Mouse (Mus musculus): Measurements from ENCODE around the gene Irf5. TPM values are rescaled to one million over a fixed set of nuclear protein-coding genes. Genes with fewer than 3 reads are reported as not detected.

Gene Irf5
- polyA plus RNA-seq, 1 experiment from 2014 or later, result 4.2 TPM

DNA sequence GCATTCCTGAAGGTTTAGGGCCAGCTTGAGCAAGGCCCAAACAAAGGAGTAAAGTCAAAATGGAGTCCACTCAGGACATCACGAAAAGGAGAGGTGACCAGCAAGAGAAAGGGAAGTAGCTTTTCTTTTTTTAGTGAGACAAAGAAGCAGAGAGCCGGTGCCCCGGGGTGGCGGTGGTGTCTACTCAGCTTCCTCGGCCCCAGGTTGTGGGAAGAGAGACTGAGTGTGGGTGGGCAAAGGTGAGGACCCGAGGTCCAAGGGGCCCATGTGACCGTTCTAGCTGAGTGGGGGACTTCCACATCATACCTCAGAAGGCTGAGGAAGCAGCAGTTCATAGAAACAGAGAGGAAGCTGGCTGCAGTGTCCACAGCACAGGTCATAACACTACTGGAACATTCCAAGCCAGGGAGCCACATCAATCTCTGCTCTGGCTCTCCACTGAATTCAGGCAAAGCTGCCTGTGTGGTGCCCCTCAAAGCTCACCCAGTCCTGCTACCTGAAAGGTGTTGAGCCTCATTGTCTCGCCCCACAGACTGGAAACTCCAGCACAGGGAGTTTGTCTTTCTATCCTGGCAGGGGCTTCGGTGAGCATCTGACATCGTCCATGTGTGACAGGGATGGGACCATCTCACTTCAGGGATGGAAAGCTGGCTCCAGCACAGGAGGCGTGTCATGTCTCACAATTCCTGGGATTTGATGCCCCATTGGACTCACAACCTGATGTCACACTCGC is 3.0 kb upstream of the Irf5 start:
- Histone ChIP-seq H3K36me3 (ENCODE audit: control insufficient read depth, insufficient read depth) (no peaks in the 10 kb centered on the region), H3K9ac (ENCODE audit: low read depth, low read length) (no peak overlapping the region), H3K27ac (ENCODE audit: low read depth, low read length) (peak overlapping the region; percentile 28; the same call in 1 of the 2 replicates), H3K4me3 (ENCODE audit: low read depth, low read length) (no peak overlapping the region), H3K9me3 (ENCODE audit: control insufficient read depth) (no peaks in the 10 kb centered on the region), H3K4me2 (replicated peaks; ENCODE audit: low read depth) (no peak overlapping the region), H3K27me3 (replicated peaks; ENCODE audit: control insufficient read depth, insufficient read depth, low read length) (peaks cover 19% of the 10 kb centered on the region), H3K4me1 (replicated peaks; ENCODE audit: control insufficient read depth, insufficient read depth, low read length) (no peaks in the 10 kb centered on the region; the same call in 1 of the 2 replicates)
- no peak for ATAC-seq
- 68% methylated on average over 12 of the region's 12 CpGs for WGBS
- TF ChIP-seq CTCF (IDR thresholded peaks at IDR 0.05; ENCODE audit: low read depth), result no peak

DNA sequence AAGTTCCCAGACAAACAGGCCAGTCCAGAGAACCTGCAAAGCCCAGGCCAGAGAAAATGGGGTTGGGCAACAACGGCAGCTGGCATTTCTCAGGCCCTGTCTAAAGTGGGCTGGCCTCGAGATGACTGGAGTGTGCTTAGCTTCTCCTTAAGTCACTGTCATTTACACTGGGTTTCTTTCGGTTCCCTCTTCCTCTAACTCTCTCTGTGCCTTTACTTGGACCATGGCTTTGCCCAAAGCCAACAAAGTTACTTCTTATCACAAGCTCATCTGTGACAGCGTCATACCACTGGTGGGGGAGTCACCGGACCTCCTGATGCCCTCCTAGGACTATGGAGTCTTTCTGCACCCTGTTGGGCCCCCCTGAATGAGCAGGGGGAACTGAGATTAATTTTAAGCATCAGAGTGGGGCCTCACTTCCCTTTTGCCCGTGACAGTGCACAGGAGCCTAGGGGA is 2.4 kb upstream of the Irf5 start:
- Histone ChIP-seq H3K27ac (ENCODE audit: low read depth, low read length) (no peak overlapping the region; the same call in 1 of the 2 replicates), H3K9ac (ENCODE audit: low read depth, low read length) (no peak overlapping the region), H3K27me3 (replicated peaks; ENCODE audit: control insufficient read depth, insufficient read depth, low read length) (peaks cover 19% of the 10 kb centered on the region), H3K36me3 (ENCODE audit: control insufficient read depth, insufficient read depth) (no peaks in the 10 kb centered on the region), H3K4me2 (replicated peaks; ENCODE audit: low read depth) (no peak overlapping the region), H3K9me3 (ENCODE audit: control insufficient read depth) (no peaks in the 10 kb centered on the region), H3K4me1 (replicated peaks; ENCODE audit: control insufficient read depth, insufficient read depth, low read length) (no peaks in the 10 kb centered on the region; the same call in 1 of the 2 replicates), H3K4me3 (ENCODE audit: low read depth, low read length) (no peak overlapping the region)
- no peak for TF ChIP-seq CTCF (IDR thresholded peaks at IDR 0.05; ENCODE audit: low read depth)
- no peak for ATAC-seq
- 50% methylated on average over 6 of the region's 6 CpGs for WGBS

DNA sequence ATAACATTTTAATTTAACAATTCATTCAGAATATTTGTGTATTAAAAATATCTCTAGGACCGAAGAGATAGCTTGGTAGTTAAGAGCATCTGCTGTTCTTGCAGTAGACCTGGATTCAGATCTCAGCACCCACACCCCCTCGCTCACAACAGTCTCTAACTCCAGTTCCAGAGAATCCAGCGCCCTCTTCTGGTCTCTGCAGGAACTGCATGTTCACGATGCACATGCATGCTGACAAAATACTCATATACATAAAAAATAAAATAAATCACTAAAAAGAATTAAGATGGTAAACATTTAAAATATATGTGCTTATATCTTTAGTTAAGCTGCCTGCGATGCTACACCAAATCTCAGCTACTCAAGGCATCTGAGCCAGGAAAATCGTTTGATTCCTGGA is 1.2 kb upstream of the Irf5 start:
- no peaks in the 10 kb centered on the region for H3K9me3 ChIP-seq (ENCODE audit: control insufficient read depth)
- H3K4me2 ChIP-seq (replicated peaks; ENCODE audit: low read depth), result no peak overlapping the region
- H3K36me3 ChIP-seq (ENCODE audit: control insufficient read depth, insufficient read depth), result no peaks in the 10 kb centered on the region
- TF ChIP-seq CTCF (IDR thresholded peaks at IDR 0.05; ENCODE audit: low read depth), result peak; percentile 62
- no peak overlapping the region for H3K27ac ChIP-seq (ENCODE audit: low read depth, low read length)
- peaks cover 19% of the 10 kb centered on the region for H3K27me3 ChIP-seq (replicated peaks; ENCODE audit: control insufficient read depth, insufficient read depth, low read length)
- H3K4me3 ChIP-seq (ENCODE audit: low read depth, low read length), result no peak overlapping the region
- 72% methylated on average over 6 of the region's 6 CpGs for WGBS
- ATAC-seq, result no peak
- H3K4me1 ChIP-seq (replicated peaks; ENCODE audit: control insufficient read depth, insufficient read depth, low read length), result no peaks in the 10 kb centered on the region; the same call in 1 of the 2 replicates
- H3K9ac ChIP-seq (ENCODE audit: low read depth, low read length), result no peak overlapping the region

DNA sequence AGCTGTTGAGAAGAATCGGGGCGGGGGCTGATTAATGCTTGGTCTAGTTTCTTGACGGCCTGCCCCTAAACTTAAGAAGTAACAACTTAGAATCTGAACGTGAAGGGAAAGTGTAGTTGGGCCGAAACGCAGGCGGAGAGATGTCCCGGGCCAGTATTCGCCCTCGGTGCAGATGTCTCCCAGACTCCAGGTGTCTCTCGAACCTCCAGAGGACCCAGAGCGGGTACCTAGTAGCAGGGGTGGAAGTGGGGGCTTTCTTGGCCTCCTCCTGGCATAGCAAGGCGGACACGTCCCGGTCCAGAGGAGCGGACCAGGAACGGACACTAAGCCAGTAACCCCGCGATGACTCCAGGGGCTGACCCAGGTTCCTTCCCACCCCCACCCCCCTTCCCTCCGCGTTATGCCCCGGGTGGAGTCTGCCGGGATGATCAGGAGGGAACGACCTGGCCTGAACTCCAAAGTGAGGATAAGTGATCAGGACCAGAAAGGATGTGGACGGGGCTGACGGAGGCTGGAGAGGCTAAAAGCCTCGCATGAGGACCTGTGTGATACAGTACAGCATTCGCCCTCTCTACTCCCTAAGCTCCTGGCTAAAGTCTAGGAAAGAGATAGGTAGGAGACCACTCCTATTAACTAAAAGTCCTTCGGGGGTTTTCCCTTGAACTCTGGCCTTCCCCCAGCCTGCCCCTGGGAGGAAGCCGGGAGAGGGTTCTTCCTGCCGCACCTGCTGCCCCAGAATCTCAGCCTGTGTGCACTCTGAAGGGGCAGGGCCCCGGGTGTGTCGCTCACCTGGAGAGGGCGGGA is 1.1 kb downstream of the Irf5 start:
- Histone ChIP-seq H3K27me3 (replicated peaks; ENCODE audit: control insufficient read depth, insufficient read depth, low read length) (peaks cover 19% of the 10 kb centered on the region), H3K4me2 (replicated peaks; ENCODE audit: low read depth) (peak overlapping the region; percentile 99), H3K36me3 (ENCODE audit: control insufficient read depth, insufficient read depth) (no peaks in the 10 kb centered on the region), H3K9ac (ENCODE audit: low read depth, low read length) (0 out of 2 replicates have a peak overlapping the region, but pooled peaks have one; percentile 7), H3K4me3 (ENCODE audit: low read depth, low read length) (peak overlapping the region; percentile 64), H3K4me1 (replicated peaks; ENCODE audit: control insufficient read depth, insufficient read depth, low read length) (no peaks in the 10 kb centered on the region; the same call in 1 of the 2 replicates), H3K27ac (ENCODE audit: low read depth, low read length) (0 out of 2 replicates have a peak overlapping the region, but pooled peaks have one; percentile 21), H3K9me3 (ENCODE audit: control insufficient read depth) (no peaks in the 10 kb centered on the region)
- 6% methylated on average over 34 of the region's 34 CpGs for WGBS
- TF ChIP-seq CTCF (IDR thresholded peaks at IDR 0.05; ENCODE audit: low read depth), result 0 out of 2 replicates have a peak, but pooled peaks have one; percentile 13
- peak; percentile 48; the same call in 1 of the 2 replicates for ATAC-seq

DNA sequence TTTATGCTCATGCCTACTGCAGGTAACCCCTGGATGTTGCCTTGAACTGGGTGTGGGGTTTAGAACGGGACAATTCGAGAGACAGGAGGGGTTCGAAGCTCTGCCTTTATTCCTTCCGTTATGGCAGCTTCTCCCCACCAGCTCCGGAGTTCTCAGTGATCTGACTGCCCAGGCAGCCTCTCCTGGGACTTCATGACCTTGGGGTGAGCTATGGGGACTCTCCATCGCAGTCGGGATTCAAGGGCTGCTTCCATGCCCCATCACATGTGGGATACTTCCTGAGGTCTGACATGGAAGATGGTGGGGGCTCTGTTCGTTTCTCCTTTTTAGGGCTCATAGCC is 1.7 kb downstream of the Irf5 start:
- 11% methylated on average over 8 of the region's 8 CpGs for WGBS
- Histone ChIP-seq H3K27ac (ENCODE audit: low read depth, low read length) (peak overlapping the region; percentile 21; the same call in 1 of the 2 replicates), H3K9ac (ENCODE audit: low read depth, low read length) (0 out of 2 replicates have a peak overlapping the region, but pooled peaks have one; percentile 7)

More for the DNA sequence above, 1.7 kb downstream of the Irf5 start:
- peaks cover 19% of the 10 kb centered on the region for H3K27me3 ChIP-seq (replicated peaks; ENCODE audit: control insufficient read depth, insufficient read depth, low read length)
- no peaks in the 10 kb centered on the region for H3K36me3 ChIP-seq (ENCODE audit: control insufficient read depth, insufficient read depth)
- peak overlapping the region; percentile 99 for H3K4me2 ChIP-seq (replicated peaks; ENCODE audit: low read depth)
- H3K4me1 ChIP-seq (replicated peaks; ENCODE audit: control insufficient read depth, insufficient read depth, low read length), result no peaks in the 10 kb centered on the region; the same call in 1 of the 2 replicates
- peak overlapping the region; percentile 64 for H3K4me3 ChIP-seq (ENCODE audit: low read depth, low read length)
- TF ChIP-seq CTCF (IDR thresholded peaks at IDR 0.05; ENCODE audit: low read depth), result no peak; the same call in 1 of the 2 replicates
- no peaks in the 10 kb centered on the region for H3K9me3 ChIP-seq (ENCODE audit: control insufficient read depth)
- ATAC-seq, result no peak
